Mouse (Mus musculus) cortical plate, adult 2 months (tissue): ENCODE measurements around the gene Slc38a8.

Experiments used
- CTCF ChIP-seq: fragments of 200-500 bp; IDR thresholded peaks from 2 replicates; pipeline ENCODE4 v1.5.1; 2011; ENCODE audit warnings: mild to moderate bottlenecking, control low read depth, low read length; ENCODE audit not compliant: insufficient read depth; ENCODE audit errors: extremely low read depth
- POLR2A ChIP-seq: fragments of 200-500 bp; IDR thresholded peaks from 2 replicates; pipeline ENCODE4 v1.6.1; 2011; ENCODE audit warnings: mild to moderate bottlenecking, low read length, control low read depth; ENCODE audit not compliant: insufficient read depth; ENCODE audit errors: extremely low read depth

DNA sequence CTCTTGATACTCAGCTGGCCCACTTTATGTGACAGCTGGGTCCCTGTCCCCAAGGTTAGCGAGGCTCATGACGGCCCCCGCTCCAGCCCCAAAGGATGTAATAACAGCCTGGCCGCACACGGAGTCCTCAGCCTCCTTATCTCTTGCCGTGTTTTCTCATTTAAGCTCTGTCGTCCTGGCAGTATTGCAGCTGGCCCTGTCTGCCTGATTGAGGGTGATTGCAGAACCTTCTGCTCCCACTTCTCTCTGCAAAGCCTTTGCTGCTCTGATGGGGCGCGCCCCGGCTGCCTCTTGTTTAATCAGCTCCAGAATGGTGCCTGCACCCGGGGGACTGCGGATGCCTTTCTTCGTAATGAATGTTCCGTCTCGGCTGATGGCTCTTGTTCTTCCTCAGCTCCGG lies 41.8 kb downstream of the Slc38a8 start:
- TF ChIP-seq CTCF: no peak
- no peak for TF ChIP-seq POLR2A
